Mouse (Mus musculus) CD8-positive naive resting alpha-beta T cell, adult 57 days (primary cell): ENCODE measurements around the gene Elf1. TPM values are rescaled to one million over a fixed set of nuclear protein-coding genes. Genes with fewer than 3 reads are reported as not detected.

Experiments used
- total RNA-seq: library from RNA; stranded (reverse); gene quantifications from one replicate; pipeline ENCODE4 v1.2.4, GENCODE M21; 2023

Gene Elf1
- 242 TPM for total RNA-seq

DNA sequence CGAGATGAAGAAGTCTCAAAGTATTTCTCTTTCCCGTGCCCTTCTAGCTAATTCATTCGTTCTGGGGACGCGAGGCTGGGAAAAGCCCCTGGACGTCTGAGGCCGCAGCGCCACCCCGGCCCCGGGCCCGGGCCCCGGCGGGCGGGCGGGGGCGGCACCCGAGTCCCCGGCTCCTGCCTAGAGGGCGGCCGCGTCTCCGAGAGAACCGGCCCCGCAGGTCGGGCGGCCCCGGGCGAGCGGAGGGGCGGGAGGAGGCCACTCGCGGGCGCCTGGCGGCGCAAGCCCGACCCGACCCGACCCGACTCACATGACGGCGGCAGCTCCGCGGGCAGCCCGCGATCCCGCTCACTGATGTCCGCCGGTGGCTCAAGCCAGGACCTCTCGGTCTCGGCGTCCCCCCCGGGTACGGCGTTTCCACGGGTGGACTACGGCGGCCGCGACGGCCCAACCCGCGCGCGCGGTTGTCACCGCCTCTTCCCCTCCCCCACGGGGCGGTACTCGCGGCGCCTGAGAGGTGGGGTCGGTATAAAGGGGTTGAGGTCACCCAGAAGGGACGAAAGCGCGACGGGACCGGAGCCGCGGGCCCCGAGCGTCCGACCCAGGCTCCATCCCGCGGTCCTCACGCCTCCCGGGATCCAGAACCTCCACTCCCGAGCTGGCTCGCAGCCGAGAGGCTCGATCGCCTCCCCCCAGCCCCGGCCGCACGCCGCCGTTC is at the start of gene Elf1:
Elf1 (plus strand) TSS at position 571 of the 715 bp plus-strand sequence.

DNA sequence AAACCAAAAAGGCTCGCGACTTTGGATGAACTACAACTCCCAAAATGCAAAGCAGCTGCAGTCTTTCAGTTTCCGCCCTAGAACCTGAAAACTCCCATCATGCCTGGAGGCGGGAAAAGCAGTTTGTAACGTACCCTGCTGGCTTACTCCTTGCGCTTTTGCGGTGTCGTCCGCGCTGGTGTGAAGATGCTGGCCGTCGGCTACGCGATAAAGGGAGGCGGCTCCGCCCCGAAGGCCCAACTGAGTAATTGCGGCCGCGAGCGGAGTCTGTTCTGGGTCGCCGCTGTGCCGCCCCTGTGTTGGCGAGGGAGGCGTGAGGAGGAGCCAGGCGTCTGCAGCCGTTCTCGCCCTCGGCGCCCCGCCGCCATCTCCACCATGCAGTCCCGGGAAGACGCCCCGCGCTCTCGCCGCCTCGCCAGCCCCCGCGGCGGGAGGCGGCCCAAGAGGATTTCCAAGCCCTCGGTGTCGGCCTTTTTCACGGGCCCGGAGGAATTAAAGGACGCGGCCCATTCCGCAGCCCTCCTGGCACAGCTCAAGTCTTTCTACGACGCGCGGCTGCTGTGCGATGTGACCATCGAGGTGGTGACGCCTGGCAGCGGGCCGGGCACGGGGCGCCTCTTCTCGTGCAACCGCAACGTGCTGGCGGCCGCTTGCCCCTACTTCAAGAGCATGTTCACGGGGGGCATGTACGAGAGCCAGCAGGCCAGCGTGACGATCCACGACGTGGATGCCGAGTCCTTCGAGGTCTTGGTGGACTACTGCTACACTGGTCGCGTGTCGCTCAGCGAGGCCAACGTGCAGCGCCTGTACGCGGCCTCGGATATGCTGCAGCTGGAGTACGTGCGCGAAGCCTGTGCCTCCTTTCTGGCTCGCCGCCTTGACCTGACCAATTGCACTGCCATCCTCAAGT is 29.1 kb upstream of the Elf1 start, which contains the start of gene Kbtbd6:
Kbtbd6 (plus strand) TSS at position 155 of the 910 bp plus-strand sequence.

DNA sequence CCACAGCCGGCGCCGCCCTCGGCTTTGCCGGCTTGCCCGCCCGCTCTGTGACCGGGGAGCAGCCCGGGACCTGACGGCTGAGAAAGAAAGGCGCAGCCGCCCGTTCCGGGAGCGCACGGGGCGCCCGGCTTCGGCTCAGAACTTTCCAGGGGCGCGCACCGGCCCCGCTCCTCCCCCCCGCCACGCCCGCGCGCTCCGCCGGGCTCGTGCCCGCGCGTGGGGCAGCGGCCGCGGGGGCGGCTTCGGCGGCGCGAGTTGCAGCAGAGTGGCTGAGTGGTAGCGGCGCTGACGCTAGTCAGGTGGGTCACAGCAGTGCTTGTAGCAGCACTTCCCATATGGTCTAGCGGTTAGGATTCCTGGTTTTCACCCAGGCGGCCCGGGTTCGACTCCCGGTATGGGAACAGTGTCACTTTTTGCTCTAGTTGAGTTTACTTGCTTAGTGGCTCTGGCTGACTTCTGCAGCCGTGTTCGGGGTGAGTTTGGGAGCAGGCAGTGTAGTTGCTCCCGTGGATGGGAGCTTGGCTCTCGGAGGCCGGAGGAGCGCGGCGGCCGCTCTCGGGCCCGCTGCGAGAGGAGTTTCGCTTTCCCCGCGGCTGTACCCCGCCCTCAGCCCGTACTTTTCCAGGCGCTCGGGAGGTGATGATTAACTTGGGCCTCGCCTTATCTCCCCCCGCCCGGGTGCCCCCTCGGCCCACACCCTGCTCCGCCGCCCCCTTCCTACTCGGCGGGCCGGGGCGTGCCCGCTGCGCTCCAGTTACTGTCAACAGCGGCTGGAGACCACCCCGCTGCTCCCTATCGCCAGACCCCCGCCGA is 551 bp downstream of the Elf1 start, which contains the start of gene Wbp4:
Wbp4 (minus strand) TSS at position 182 of the 813 bp plus-strand sequence.

DNA sequence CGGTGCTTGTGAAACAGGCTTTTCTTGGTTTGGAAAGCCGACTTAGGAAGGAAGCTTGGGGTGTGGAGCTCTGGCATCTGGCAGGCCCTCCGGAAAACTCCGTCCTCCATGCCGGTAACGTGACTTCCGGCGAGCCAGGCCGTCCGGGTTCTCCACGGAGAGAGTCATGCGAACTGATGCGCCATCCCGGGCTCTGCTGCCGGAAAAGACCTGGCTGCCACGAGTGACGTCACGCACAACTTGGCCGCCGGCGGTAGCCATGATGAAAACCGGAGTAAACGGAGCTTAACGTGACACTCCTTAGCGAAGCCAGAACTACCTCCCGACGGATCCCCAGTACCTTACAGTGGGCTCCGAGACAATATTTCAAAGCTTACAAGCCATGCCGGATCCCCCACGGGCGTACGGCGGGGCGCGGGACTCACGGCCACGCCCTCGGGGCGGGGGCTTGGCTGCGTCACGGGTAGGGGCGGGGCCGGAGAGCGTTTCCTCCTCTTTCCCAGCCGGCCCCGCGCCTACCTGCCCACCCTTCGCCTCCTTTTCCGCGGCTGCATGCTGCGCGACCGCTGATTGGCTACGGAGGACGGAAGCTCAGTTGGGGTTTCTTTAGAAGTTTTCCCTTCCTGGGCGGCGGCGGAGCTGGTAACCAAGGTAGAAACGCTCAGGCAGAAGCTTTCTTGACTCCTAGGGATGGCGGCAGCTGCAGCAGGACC is 106.3 kb downstream of the Elf1 start, which contains the start of gene Sugt1:
Sugt1 (plus strand) TSS at position 553 of the 713 bp plus-strand sequence.

Other genes with a start within 250 kb of the Elf1 start
- gene Zfp957, start 233.8 kb upstream of the Elf1 start, total RNA-seq: not detected
- 685 TPM for gene Rgcc, start 179.5 kb upstream of the Elf1 start, total RNA-seq
- 48.6 TPM for gene Naa16, start 90.4 kb upstream of the Elf1 start, total RNA-seq
- gene Mtrf1, start 83.4 kb upstream of the Elf1 start, total RNA-seq: 1.9 TPM
- gene Kbtbd7, start 54.7 kb upstream of the Elf1 start, total RNA-seq: 8.8 TPM
- 0.34 TPM for gene Kbtbd6, start 29.4 kb upstream of the Elf1 start, total RNA-seq
- gene Wbp4, start 326 bp downstream of the Elf1 start, total RNA-seq: 26.7 TPM
- gene Sugt1, start 106.5 kb downstream of the Elf1 start, total RNA-seq: 117 TPM
- not detected for gene Cnmd, start 181.0 kb downstream of the Elf1 start, total RNA-seq